Mouse (Mus musculus) naive thymus-derived CD4-positive, alpha-beta T cell, adult 2 months (primary cell): ENCODE measurements around the gene Glul.
A peak's percentile ranks its signal among the peaks of the same experiment; 100 is the strongest.
"Not testable (repeated sequence)": the region's sequence is repeated elsewhere in the genome, so short reads cannot be mapped to it uniquely, and the experiment has no call there.

Experiments
- DNase-seq: peaks from one replicate; pipeline ENCODE4 v3.0.0-alpha.2; 2011; ENCODE audit warnings: low read depth

The Glul gene

DNA sequence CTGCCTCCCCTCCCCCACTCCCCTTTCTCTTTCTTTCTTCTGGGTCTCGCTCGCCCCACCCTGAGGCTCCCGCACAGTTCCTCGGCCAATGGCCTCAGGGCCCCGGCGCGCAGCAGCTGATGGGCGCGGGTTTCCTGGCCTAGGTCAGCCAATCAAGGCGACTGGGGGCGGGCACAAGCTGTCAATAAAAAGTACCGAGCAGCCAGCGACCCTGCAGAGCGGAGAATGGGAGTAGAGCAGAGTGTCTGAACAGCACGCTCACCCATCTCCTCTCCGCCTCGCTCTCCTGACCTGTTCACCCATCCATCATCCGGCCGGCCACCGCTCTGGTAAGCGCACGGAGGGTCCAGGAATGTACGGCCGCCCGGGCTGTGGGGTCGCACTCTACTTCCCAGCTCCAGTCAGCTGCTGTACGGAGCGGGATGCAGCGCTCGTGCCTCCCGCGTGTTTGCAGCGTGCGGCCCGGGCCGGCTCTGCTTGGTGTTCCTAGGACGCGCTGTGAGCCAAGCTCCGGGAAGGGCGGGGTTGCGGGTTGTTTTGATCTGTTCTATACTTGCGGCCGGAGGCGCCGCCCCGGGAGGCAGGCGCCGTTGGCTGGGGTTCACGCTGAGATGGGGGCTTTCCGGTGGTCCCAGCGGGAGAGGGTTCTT lies at the start of gene Glul, which contains the start of gene Teddm2:
Gene Glul, plus strand, starts transcription at position 214 of the 650 bp plus-strand sequence.
Gene Teddm2, minus strand, starts transcription at position 498 of the 650 bp plus-strand sequence.
- peak; percentile 94 for DNase-seq

DNA sequence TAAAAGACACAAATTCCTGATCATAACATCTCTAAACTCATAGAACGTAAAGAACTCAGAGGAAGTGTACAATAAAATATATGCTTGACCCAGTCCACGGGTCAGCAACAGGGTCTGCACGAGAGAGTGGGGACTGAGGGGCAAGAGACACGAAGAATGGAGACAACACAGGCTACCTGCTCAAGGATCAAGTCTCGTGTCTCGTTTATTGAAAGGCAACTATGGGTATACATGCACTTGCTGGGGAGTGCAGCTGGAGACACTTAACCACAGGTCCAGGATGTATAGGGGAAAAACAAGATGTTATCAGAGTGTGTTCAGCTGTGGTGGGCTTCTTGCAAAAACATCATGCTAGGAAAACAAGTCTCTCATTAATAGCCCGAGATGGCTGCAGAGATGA lies 47.0 kb upstream of the Glul start:
- DNase-seq = not testable (repeated sequence)

DNA sequence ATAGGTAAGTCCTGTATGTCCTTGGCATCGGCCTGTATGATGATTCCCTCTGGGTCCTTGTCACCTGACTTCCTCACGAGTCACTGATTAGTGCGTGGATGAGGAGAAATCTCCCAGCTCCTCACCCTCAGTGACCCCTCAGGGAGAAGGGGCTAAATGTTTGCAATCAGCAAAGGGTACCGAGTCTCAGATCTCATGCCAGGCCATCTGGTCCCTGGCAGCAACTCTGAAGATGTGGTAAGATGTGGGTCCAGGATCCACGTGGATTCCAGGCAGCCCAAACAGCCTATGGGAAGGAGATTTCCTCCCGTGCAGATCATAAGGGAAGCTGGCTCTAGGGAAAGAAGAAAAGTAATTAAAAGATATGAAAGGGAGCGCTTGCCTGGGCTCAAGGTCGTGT lies 43.8 kb upstream of the Glul start:
- no peak for DNase-seq

DNA sequence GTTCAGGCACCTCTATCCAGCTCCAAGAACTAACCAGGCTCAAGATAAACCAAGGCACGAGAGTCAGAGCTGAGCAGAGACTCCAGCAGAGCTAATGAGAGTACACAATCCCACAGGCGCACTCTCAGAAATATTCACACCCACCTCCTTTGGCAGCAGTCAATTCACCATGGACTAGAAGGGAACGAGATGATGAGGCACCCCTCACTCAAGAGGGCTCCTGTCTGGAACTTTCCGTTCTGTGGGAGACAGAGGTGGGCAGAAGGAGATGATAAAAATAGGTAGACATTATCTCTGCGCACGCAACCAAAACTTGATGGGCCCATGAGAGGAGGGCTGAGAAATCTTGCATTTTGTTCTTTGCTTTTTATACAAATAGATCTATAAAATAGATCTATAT lies 25.7 kb upstream of the Glul start, which contains the start of gene Teddm1b:
Gene Teddm1b, plus strand, starts transcription at position 301 of the 400 bp plus-strand sequence.
- no peak for DNase-seq

DNA sequence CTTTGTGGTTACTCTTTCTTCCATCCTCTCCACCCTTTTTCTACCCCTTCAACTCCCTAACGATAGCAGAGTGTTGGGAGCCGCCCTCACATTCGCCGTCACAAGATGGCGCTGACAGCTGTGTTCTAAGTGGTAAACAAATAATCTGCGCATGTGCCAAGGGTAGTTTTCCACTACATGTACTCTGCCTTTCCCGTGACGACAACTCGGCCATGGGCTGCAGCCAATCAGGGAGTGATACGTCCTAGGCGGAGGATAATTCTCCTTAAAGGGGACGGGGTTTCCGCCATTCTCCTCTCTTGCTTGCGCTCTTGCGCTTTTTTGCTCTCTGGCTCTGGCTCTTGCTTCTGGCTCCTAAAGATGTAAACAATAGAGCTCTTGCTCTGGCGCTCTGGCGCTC lies 19.4 kb upstream of the Glul start:
- not testable (repeated sequence) for DNase-seq

DNA sequence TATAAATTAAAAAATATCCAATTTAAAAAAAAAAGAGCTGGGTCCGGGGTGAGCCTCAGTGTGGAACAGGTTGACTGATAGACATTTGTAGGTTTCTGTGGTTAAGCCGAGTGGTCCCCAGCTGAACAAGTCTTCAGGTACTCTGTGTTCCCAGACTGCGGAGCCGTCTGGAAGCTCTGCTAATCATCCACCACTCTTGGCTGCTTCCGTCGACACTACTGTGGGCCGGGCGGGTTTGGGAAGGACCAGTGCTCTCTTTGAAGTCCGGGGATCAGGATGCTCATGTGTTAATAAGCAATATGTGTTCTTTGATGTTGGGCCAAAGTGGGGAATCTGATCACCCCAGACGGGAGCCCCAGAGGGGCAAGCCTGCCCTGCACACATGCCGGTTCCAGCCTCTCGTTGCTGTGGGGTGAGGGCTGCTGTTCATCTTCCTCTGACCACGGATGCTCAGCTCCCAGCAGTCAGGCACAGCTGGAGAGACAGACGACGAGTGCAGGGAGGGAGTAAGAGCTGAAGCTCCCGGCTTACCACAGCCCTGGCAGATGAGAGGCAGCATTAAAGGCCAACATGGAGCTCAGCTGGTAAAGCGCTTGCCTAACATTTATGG lies 13.6 kb upstream of the Glul start:
- no peak for DNase-seq

DNA sequence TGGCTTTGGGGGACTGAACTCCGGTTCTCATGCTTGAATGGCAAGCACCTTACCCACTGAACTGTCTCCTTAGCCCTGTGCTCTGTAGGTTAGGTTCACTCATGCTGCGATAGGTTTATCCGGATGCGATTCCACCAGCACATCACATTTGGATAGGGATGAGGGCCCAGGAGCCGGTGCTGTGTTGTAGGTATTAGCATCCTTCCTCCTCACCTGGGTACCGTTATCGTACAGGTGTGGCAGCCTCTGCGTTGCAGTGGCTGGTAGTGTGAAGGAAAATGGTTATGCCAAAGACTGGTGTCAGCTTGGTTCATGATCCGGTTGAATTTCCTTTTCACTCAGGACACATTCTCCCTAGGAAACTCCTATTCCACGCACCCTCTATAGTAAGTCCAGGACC lies 9.6 kb upstream of the Glul start:
- DNase-seq = no peak

DNA sequence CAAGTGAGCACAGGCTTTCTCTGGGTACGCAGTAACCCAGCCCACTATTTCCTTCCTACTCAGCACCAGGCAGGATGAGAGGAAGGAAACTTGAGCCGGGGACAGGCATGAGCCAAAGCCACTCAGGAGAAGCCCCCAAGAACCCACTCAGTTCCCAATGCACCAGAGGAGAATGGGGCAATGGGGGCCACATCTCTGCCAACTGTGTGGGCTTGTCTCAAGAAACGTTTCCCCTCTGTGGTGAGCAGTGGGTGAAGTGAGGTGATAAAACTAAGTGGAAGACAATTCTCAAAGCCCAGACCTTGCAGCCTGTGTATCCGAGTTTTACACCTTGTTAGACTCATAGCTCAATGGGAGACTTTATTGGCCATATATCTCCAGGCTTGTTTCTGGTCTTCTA lies 8.3 kb upstream of the Glul start, which contains the start of gene Teddm1a:
Gene Teddm1a, plus strand, starts transcription at position 301 of the 400 bp plus-strand sequence.
- DNase-seq = no peak

DNA sequence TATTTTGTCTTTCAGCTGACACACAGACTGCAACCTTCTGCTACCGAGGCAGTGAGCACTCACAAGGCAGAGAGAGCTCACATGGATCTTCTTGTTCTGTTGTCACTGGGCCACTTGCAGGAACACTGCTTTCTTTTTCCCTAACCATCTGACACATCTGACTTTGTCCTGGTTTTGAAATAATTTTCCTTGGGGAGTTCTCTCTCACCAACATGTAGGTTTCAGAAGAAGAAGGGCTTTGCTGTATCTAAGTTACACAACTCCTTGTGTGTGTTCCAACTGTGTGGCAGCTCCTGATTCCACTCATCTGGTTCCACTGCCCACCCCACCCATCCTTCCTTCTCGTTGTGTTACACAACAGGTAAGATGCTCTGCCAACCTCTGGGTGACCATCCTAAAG lies 6.0 kb upstream of the Glul start:
- no peak for DNase-seq

DNA sequence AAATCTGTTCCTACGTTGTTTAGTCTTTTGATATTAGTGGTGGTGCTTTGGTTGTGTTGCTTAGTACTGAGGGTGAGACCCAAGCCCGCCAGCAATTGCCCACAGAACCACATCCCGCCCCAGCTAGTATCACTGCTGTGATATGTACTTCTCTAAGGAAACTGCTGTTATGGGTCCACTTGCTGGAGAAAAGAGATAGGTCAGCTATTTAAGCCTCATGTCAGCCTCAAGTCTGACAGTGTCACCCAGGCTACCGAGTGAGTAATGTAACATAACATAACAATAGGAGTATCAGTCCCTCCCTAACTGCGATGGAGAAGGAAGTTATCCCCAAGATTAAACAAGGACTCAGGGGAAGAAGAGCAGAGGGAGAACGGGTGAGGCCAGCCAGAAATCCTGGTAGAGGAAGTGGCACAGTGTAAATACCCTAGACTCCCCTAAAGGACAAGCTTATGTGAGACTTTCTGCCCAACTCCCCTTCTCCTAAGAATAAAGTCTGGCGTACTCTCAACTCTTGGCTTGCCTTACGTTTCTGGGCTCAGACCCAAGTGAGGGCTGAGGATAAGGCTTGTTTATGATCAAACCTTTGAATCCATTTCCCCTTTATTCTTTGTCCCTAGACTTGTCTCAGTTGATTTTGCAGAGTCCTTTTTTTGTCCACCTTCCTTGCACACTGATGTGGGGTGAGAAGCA lies 5.4 kb upstream of the Glul start:
- no peak for DNase-seq

DNA sequence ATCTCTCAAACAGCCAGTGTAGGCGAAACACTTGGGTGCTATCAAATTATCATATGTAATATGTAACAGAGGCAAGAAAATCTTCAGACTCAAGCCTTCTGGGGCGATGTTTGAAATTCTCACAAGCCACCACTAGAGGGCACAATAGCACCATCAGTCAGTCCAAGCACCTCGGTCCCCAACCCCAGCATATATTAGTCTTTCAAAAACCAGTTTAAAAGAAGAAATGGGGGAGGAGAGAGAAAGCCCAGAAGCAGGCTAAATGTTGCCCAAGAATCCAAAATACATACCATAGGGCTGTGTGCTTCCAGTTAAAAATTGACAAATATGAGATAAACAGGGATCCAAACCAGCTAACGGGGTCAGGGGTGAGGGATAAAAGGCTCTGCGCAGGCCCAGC lies 4.8 kb upstream of the Glul start:
- DNase-seq = peak; percentile 87

DNA sequence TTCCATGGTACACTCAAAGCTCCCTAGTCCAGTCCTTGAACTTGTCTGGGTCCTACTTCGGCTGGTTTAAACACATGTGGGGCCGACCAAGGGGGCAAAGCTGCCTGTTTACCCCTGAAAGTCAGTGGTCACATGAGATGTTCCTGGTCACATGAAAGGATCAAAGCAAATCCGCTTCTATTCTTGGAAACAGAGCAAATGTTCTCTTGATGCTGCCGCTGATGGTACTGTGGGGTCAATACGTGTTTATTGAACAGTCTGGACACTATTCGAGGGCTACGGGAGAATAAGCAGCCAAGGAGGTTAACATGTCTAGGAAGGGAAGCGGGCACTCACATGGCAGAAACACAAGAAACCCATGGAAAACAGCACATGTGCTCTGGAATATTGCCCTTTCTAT lies 2.5 kb upstream of the Glul start:
- no peak for DNase-seq

DNA sequence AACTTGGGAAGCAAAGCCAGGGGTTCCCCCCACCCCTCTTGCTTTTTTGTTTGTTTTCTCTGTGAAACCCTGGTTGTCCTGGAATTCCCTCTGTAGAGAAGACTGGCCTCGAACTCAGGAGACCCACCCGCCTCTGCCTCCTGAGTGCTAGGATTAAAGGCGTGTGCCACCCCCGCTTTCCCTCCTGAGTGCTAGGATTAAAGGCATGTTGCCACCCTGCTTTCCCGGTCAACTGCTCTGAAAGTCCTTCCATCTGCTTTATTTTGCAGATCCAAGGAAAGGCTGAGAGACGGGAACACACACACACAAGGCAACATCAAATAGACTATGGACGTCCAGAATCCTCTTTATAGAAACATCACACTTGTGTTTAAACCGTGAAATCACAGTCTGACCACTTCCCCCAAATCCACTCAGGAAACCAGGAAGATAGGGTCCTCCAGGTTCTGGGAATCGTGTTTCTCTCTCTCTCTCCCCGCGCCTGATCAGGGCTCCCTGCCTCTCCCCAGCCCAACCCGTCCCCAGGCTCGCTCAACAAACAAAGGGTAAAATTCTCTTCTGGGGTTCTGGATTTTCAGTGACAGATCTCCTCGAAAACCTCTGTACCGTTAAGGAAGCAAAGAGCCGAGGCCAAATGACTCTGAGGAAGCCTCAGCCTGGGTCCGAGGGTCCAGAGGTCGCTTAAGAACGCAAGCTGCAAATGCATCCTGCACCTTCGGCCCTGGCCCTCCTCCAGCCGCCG lies 584 bp upstream of the Glul start:
- DNase-seq = no peak

DNA sequence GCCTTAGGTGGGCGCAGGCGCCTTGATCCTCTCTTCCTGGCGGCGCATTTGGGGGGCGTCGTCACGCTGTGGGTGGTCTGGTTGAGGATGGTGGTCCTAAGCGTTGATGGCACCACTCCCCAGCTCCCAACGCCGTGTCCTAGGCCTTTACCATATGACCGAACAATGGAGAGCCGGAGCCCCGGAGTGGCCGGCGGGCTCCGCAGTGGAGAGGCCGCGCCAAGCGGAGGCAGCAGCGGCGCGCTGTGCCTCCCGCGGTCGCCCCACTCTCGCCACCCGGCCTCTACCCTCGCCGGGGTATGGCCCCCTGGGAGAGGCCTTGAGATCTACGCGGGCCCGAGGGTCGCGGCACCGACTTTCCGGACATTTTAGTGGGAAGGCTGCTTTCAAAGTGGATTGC lies 637 bp downstream of the Glul start:
- no peak for DNase-seq

DNA sequence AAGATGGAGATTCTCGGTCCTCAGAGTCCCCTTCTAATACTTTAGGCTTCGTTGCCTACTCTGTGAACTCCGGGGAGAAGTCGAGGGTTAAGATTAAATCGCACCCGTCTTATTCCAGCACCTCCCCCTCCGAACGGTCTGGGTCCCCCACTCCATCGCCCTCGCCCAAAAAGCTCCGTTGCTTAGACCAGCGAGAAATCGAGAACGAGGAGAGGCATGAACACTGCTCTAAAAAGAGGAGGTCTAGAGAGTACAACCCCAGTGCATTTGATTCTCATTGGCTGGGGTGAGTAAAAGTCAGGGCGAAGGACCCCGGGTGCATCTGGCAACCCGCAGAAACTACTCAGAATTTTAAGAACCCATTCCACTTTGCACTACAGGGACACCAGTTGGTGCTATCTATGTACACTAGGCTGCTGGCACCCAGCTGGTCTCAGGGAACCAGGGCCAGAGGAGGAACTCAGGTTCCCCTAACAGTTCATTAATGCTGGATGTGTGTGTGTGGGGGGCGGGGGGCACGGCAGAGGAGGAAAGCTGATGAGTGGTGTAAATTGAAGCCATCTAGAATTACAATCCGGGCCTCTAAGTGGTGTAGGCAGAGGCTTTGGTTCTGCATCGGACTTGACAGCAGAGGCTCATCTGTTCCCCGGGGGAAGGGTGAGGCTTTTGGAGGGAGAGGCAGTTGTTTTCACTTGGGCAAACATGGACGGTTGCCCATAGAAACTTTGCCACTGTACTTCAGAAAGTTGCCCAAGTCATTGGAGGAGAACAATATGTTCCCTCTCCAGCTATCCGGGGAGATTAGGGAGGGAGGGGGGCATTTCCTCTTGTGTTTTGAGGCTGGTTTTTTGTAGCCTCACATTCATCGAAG lies 1.4 kb downstream of the Glul start:
- DNase-seq = peak; percentile 37

DNA sequence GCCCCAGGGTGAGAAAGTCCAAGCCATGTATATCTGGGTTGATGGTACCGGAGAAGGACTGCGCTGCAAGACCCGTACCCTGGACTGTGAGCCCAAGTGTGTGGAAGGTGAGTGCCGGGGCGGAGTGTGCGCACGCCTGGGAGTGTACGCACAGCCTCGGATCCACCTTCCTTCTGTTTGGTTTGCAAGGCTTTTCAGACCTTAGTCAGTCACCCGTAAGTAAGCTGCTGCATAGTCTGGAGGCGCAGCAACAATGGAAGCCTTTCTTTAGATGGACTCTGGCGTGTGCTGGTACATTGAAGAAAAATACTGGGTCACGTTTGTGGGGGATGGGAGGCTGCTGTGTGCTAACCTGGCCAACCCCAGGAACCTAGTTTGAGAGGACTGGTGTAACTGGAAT lies 3.3 kb downstream of the Glul start:
- no peak for DNase-seq

DNA sequence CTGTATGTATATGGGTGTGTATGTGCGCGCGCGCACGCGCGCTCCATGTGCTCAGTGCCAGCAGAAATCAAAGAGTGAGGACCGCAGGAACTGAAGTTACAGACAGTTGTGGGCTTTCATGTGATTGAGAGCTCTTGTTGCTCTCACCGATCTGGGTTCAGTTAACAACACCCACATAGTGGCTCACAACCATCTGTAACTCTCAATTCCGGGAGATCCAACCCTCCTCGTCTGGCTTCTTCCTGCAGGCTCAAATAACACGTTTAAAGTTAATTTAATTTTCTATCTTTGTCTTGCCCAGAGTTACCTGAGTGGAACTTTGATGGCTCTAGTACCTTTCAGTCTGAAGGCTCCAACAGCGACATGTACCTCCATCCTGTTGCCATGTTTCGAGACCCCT lies 4.5 kb downstream of the Glul start:
- DNase-seq = no peak

DNA sequence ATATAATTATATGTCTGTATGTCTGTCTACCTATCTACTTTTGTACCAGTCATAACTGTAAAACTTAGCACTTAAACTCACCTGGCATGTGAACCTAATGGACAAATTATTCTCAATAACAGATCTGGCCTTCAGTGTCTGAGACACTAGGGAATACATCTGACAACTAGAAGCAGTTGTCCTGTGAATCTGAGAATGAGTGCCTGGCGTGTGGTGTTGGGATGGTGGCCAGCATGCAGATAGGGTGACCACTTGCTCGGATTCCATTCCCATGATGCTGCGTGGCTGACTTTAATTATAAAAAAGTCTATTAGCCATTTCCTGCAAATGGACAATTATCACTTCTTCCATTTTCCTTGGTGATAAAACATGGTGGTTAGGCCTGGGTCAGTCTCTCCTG lies 6.1 kb downstream of the Glul start:
- no peak for DNase-seq

DNA sequence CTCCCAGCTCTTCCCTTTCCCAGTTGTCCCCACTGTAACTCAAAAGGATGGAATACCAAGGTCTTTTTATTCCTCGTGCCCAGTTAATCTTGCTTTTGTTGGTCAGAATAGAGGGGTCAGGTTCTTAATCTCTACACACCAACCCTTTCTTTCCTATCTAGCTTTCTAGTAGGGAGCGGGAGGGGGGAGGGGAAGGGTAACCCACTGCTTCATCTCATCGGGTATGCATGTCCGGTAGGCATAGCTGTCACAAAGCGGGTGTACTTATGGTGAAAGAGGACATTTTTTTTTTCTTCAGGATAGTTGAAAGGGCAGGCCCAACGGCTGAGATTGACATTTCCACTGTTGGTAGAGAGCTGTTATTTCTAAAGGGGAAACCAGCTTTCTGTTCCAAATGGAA lies 8.5 kb downstream of the Glul start:
- no peak for DNase-seq

DNA sequence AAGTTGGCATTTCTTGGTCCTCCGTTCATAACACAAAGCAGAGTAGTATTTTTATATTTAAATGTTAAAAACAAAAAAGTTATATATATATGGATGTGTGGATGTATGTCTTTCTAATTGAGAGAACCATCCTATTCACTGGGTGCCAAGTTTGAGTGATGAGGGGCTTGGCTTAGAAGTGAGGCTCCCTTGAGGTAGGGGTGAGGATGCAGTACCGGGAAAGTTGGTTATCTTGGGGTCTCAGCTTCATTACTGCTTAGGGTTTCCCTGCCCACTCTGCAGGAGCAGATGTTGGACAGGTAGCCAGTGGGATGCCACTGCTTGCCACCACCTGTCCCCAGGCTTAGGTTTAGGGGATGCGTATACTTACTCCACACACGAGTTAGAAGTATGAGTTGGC lies 9.0 kb downstream of the Glul start:
- no peak for DNase-seq

DNA sequence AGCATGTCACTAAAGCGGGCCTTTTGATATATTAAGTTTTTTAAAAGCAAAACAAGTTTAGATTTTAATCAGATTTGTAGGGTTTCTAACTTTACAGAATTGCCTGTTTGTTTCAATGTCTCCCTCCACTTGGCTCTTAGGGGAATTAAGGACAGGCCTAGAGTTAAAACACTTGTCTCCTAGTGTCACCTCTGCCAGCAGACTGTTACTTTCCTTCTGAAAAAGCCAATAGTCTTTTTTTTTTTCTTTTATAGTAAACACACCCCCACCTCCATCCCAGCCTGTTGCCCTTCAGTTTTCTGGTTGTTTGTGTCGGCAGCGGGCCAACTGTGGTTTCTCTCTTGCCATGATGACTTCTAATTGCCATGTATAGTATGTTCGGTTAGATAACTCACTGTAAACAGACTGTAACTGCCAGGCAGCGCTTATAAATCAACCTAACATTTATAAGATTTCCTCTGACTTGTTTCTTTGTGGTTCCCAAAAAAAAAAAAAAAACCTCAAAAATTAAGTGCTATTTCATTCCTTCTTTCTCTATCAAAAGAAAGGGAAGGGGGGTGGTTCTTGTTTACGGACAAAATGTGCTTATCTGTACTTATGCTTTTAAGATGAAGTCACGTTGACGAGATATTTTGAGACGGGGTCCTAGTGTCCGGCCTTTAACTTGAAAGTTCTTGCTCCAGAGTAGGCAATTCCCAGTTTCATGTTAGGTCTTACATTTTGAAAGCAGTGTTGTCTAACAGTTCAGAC lies 9.6 kb downstream of the Glul start:
- DNase-seq = no peak
